Mouse (Mus musculus): ENCODE data around the gene Arid4a. TPM values are rescaled to one million over a fixed set of nuclear protein-coding genes. Genes with fewer than 3 reads are reported as not detected.

The Arid4a gene
- polyA plus RNA-seq, 1 experiment from 2014 or later = 43.4 TPM

GRCm38 (mm10) chr12:71122731-71123130 lies 106.9 kb downstream of the Arid4a start:
- Histone ChIP-seq H3K4me2 (replicated peaks; ENCODE audit: low read depth, low read length) (no peak overlapping the region), H3K9me3 (ENCODE audit: control insufficient read depth, low read depth, low read length) (no peaks in the 10 kb centered on the region), H3K27me3 (ENCODE audit: control insufficient read depth, insufficient read depth, low read length) (no peaks in the 10 kb centered on the region), H3K27ac (ENCODE audit: low read length) (no peak overlapping the region), H3K4me1 (ENCODE audit: control insufficient read depth, insufficient read depth, low read length) (no peaks in the 10 kb centered on the region), H3K9ac (replicated peaks; ENCODE audit: low read depth, low read length) (no peak overlapping the region), H3K4me3 (ENCODE audit: low read depth, low read length) (no peak overlapping the region), H3K36me3 (ENCODE audit: control insufficient read depth, insufficient read depth, low read length) (peaks cover 22% of the 10 kb centered on the region; the same call in 1 of the 2 replicates)
- WGBS = 86% methylated on average over 10 of the region's 10 CpGs
- ATAC-seq (ENCODE audit: insufficient number of reproducible peaks, insufficient read depth, low FRiP score, low read depth) = no peak

- H3K4me1 ChIP-seq (ENCODE audit: control insufficient read depth, insufficient read depth, low read length) = no peaks in the 10 kb centered on the region
- H3K4me2 ChIP-seq (replicated peaks; ENCODE audit: low read depth, low read length) = no peak overlapping the region
- H3K9me3 ChIP-seq (ENCODE audit: control insufficient read depth, low read depth, low read length) = no peaks in the 10 kb centered on the region
- H3K4me3 ChIP-seq (ENCODE audit: low read depth, low read length) = no peak overlapping the region
- no peak overlapping the region for H3K9ac ChIP-seq (replicated peaks; ENCODE audit: low read depth, low read length)
- H3K27me3 ChIP-seq (ENCODE audit: control insufficient read depth, insufficient read depth, low read length) = no peaks in the 10 kb centered on the region
- ATAC-seq (ENCODE audit: insufficient number of reproducible peaks, insufficient read depth, low FRiP score, low read depth) = no peak
- 88% methylated on average over 9 of the region's 9 CpGs for WGBS
- peaks cover 22% of the 10 kb centered on the region; the same call in 1 of the 2 replicates for H3K36me3 ChIP-seq (ENCODE audit: control insufficient read depth, insufficient read depth, low read length)
- no peak overlapping the region for H3K27ac ChIP-seq (ENCODE audit: low read length)
Measured at GRCm38 (mm10) chr12:71123286-71123685, 107.5 kb downstream of the Arid4a start.

- Histone ChIP-seq H3K9me3 (ENCODE audit: control insufficient read depth, low read depth, low read length) (no peaks in the 10 kb centered on the region), H3K4me2 (replicated peaks; ENCODE audit: low read depth, low read length) (peak overlapping the region; percentile 65), H3K27ac (ENCODE audit: low read length) (no peak overlapping the region), H3K4me1 (ENCODE audit: control insufficient read depth, insufficient read depth, low read length) (peaks cover 13% of the 10 kb centered on the region), H3K4me3 (ENCODE audit: low read depth, low read length) (peak overlapping the region; percentile 85), H3K9ac (replicated peaks; ENCODE audit: low read depth, low read length) (no peak overlapping the region), H3K27me3 (ENCODE audit: control insufficient read depth, insufficient read depth, low read length) (no peaks in the 10 kb centered on the region), H3K36me3 (ENCODE audit: control insufficient read depth, insufficient read depth, low read length) (no peaks in the 10 kb centered on the region; the same call in 1 of the 2 replicates)
- ATAC-seq (ENCODE audit: insufficient number of reproducible peaks, insufficient read depth, low FRiP score, low read depth) = no peak
- WGBS = 24% methylated on average over 5 of the region's 5 CpGs
Measured at GRCm38 (mm10) chr12:71135581-71135980, 119.8 kb downstream of the Arid4a start.

- WGBS = under 1% methylated on average over 52 of the region's 52 CpGs
- Histone ChIP-seq H3K4me2 (replicated peaks; ENCODE audit: low read depth, low read length) (peak within 1 kb of the TSS; percentile 91), H3K27me3 (ENCODE audit: control insufficient read depth, insufficient read depth, low read length) (no peaks in the 10 kb centered on the region), H3K4me1 (ENCODE audit: control insufficient read depth, insufficient read depth, low read length) (peaks cover 13% of the 10 kb centered on the region), H3K27ac (ENCODE audit: low read length) (peak within 1 kb of the TSS; percentile 64), H3K9ac (replicated peaks; ENCODE audit: low read depth, low read length) (peak within 1 kb of the TSS; percentile 83), H3K36me3 (ENCODE audit: control insufficient read depth, insufficient read depth, low read length) (peaks cover 3% of the 10 kb centered on the region; the same call in 1 of the 2 replicates), H3K9me3 (ENCODE audit: control insufficient read depth, low read depth, low read length) (no peaks in the 10 kb centered on the region), H3K4me3 (ENCODE audit: low read depth, low read length) (peak within 1 kb of the TSS; percentile 85)
- ATAC-seq (ENCODE audit: insufficient number of reproducible peaks, insufficient read depth, low FRiP score, low read depth) = peak; percentile 90
Measured at GRCm38 (mm10) chr12:71136130-71136973, 120.6 kb downstream of the Arid4a start, which contains the start of the genes Timm9 and 2700049A03Rik. Timm9 (minus strand) TSS chr12:71136684. 2700049A03Rik (plus strand) TSS chr12:71136848.

GRCm38 (mm10) chr12:71136974-71137491 lies 121.2 kb downstream of the Arid4a start:
- peak; percentile 79 for ATAC-seq (ENCODE audit: insufficient number of reproducible peaks, insufficient read depth, low FRiP score, low read depth)
- Histone ChIP-seq H3K4me3 (ENCODE audit: low read depth, low read length) (peak overlapping the region; percentile 85), H3K27ac (ENCODE audit: low read length) (peak overlapping the region; percentile 64; the same call in 1 of the 2 replicates), H3K4me1 (ENCODE audit: control insufficient read depth, insufficient read depth, low read length) (peaks cover 13% of the 10 kb centered on the region), H3K9ac (replicated peaks; ENCODE audit: low read depth, low read length) (peak overlapping the region; percentile 48), H3K4me2 (replicated peaks; ENCODE audit: low read depth, low read length) (peak overlapping the region; percentile 91), H3K9me3 (ENCODE audit: control insufficient read depth, low read depth, low read length) (no peaks in the 10 kb centered on the region), H3K27me3 (ENCODE audit: control insufficient read depth, insufficient read depth, low read length) (no peaks in the 10 kb centered on the region), H3K36me3 (ENCODE audit: control insufficient read depth, insufficient read depth, low read length) (peaks cover 10% of the 10 kb centered on the region)
- under 1% methylated on average over 30 of the region's 30 CpGs for WGBS

- peak overlapping the region; percentile 85 for H3K4me3 ChIP-seq (ENCODE audit: low read depth, low read length)
- peaks cover 13% of the 10 kb centered on the region for H3K4me1 ChIP-seq (ENCODE audit: control insufficient read depth, insufficient read depth, low read length)
- peaks cover 16% of the 10 kb centered on the region for H3K36me3 ChIP-seq (ENCODE audit: control insufficient read depth, insufficient read depth, low read length)
- no peak overlapping the region for H3K27ac ChIP-seq (ENCODE audit: low read length)
- H3K27me3 ChIP-seq (ENCODE audit: control insufficient read depth, insufficient read depth, low read length) = no peaks in the 10 kb centered on the region
- H3K9ac ChIP-seq (replicated peaks; ENCODE audit: low read depth, low read length) = peak overlapping the region; percentile 48
- ATAC-seq (ENCODE audit: insufficient number of reproducible peaks, insufficient read depth, low FRiP score, low read depth) = no peak
- no peaks in the 10 kb centered on the region for H3K9me3 ChIP-seq (ENCODE audit: control insufficient read depth, low read depth, low read length)
- 3% methylated on average over 11 of the region's 11 CpGs for WGBS
- peak overlapping the region; percentile 91 for H3K4me2 ChIP-seq (replicated peaks; ENCODE audit: low read depth, low read length)
Measured at GRCm38 (mm10) chr12:71137686-71138085, 121.9 kb downstream of the Arid4a start.

- Histone ChIP-seq H3K4me2 (replicated peaks; ENCODE audit: low read depth, low read length) (peak overlapping the region; percentile 91; the same call in 1 of the 2 replicates), H3K4me1 (ENCODE audit: control insufficient read depth, insufficient read depth, low read length) (peaks cover 13% of the 10 kb centered on the region), H3K4me3 (ENCODE audit: low read depth, low read length) (peak overlapping the region; percentile 85; the same call in 1 of the 2 replicates), H3K9ac (replicated peaks; ENCODE audit: low read depth, low read length) (no peak overlapping the region), H3K27ac (ENCODE audit: low read length) (no peak overlapping the region), H3K36me3 (ENCODE audit: control insufficient read depth, insufficient read depth, low read length) (peaks cover 24% of the 10 kb centered on the region), H3K9me3 (ENCODE audit: control insufficient read depth, low read depth, low read length) (no peaks in the 10 kb centered on the region), H3K27me3 (ENCODE audit: control insufficient read depth, insufficient read depth, low read length) (no peaks in the 10 kb centered on the region)
- WGBS = 82% methylated on average over 5 of the region's 5 CpGs
- ATAC-seq (ENCODE audit: insufficient number of reproducible peaks, insufficient read depth, low FRiP score, low read depth) = no peak
Measured at GRCm38 (mm10) chr12:71139258-71139828, 123.6 kb downstream of the Arid4a start.

- no peaks in the 10 kb centered on the region for H3K27me3 ChIP-seq (ENCODE audit: control insufficient read depth, insufficient read depth, low read length)
- H3K4me1 ChIP-seq (ENCODE audit: control insufficient read depth, insufficient read depth, low read length) = peaks cover 10% of the 10 kb centered on the region
- H3K4me3 ChIP-seq (ENCODE audit: low read depth, low read length) = no peak overlapping the region
- no peak for ATAC-seq (ENCODE audit: insufficient number of reproducible peaks, insufficient read depth, low FRiP score, low read depth)
- H3K9ac ChIP-seq (replicated peaks; ENCODE audit: low read depth, low read length) = no peak overlapping the region
- H3K9me3 ChIP-seq (ENCODE audit: control insufficient read depth, low read depth, low read length) = no peaks in the 10 kb centered on the region
- H3K36me3 ChIP-seq (ENCODE audit: control insufficient read depth, insufficient read depth, low read length) = peaks cover 24% of the 10 kb centered on the region
- no peak overlapping the region for H3K4me2 ChIP-seq (replicated peaks; ENCODE audit: low read depth, low read length)
- no peak overlapping the region for H3K27ac ChIP-seq (ENCODE audit: low read length)
Measured at GRCm38 (mm10) chr12:71141189-71141588, 125.4 kb downstream of the Arid4a start.

Data from stomach, embryonic 14.5 days (tissue).